Mouse (Mus musculus) megakaryocyte progenitor cell, adult 5-6 weeks (primary cell): ENCODE measurements around the gene Dnal4. TPM values are rescaled to one million over a fixed set of nuclear protein-coding genes. Genes with fewer than 3 reads are reported as not detected.
A peak's percentile ranks its signal among the peaks of the same experiment; 100 is the strongest.

ENCODE experiments used
- ATAC-seq: replicated peaks from 2 replicates; pipeline ENCODE4 v1.8.0; 2016; ENCODE audit warnings: mild to moderate bottlenecking, moderate TSS enrichment, inconsistent platforms; ENCODE audit not compliant: poor library complexity
- total RNA-seq, 2 experiments: library from RNA; stranded (forward) in 1 of 2; stranded (reverse) in 1 of 2; fragments of 157-497, 149-512 nt in 1 of 2; fragments of 200-1000 nt in 1 of 2; gene quantifications; 2 replicates each; pipeline versions ENCODE4 v1.2.3 to v1.2.4; 2015 to 2017

Dnal4 gene
- total RNA-seq, 2 experiments from 2014 or later, result 12.5 to 16.2 TPM

DNA sequence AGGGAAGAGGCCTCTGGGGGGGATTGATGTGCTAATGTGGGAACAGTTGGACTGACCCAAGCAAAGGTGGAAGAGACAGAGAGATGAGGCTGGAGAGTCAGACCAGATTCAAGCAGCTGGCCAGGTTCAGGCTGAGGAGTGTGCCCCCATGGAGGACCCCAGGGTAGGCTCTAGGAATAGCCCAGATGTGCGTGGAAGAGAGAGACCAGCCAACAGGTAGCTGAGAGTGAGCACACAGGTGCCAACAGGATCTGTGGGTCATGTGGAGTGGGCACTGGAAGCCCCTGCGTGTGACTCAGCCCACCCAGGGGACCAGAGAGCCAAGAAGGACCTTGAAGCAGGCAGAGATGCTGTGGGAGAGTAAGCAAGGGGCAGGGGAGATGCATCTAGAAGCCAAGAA, 24.0 kb upstream of the Dnal4 start:
- no peak for ATAC-seq

DNA sequence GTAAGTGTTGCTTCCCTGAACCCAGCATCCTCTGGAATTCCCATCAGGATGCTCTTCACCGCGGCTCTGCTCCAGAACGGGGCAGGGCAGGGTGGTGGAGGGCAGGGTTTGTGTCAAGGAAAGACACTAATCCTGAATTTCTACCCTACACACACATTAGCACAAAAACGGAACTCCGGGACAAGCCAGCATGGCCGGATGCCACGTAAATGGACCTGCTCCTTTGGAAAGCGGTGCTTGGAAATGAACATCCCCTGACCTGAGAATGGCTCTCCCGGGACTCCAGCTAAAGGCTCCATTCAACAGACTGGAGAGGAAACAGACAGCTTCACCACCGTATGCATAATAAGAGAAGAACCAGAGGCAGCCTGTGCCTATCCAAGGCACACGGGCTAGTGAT, 23.1 kb upstream of the Dnal4 start:
- ATAC-seq, result no peak

GRCm38 (mm10) chr15:79798591-79798990, 20.9 kb upstream of the Dnal4 start:
- no peak for ATAC-seq

DNA sequence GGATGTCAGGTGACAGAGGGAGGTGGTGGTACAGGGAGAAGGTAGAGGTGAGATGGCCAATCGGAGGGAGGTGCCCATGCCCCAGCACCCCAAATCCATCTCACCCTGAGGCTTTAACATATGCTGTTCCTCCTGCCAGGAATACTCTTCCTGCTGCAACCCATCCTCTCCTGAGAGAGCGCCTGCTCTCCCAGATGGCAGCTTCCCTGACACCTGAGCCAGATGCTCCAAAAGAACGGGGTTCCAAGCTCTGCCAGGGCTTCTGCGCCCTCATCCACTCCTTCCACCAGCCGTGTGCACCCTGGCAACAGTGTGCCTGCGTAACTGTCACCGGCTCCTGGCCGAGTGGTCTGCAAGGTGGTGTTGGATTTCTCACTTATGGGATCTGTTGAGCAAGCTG, 20.0 kb upstream of the Dnal4 start:
- ATAC-seq, result no peak

DNA sequence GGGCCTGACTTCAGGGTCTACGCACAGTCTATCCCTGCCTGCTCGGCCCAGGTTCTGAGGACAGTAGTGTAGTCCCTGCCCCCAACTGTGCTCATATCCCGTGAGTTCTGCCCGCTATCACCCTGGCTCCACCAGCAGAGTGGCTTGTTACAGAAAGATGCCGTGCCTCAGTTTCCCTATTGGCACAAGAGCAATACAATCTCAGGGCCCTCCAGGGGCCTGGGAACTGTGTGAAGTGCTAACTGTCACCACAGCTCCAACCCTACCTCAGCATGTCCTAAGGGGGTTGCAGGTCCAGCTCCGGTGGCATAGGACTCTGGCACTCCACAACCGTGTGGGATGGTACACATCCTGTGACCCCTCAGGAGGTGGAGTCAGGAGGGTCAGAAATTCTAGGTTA, 19.4 kb upstream of the Dnal4 start:
- no peak for ATAC-seq

DNA sequence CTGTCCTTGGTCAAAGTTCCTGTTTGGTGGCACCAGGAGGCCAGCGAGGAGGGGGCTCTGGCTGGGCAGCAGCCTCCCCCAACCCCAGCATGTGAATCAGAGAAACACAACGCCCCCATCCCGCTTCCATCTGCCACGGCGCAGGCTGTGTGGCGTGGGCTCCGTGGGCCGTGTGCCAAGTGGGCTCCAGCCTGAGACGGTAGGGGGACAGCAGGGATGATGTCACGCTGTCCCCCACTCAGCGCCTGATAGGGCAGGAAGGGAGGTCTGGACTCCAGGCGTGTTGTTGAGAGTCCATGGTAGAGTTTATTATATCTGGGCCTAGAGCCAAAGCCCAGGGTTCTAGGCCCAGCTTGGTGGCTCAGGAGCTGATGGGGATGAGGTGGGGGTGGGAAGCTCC, 18.6 kb upstream of the Dnal4 start:
- ATAC-seq, result no peak

- ATAC-seq, result 0 out of 2 replicates have a peak, but pooled peaks have one; percentile 40
Measured at GRCm38 (mm10) chr15:79794173-79794572, 16.5 kb upstream of the Dnal4 start.

GRCm38 (mm10) chr15:79793076-79793475, 15.4 kb upstream of the Dnal4 start:
- ATAC-seq, result no peak

DNA sequence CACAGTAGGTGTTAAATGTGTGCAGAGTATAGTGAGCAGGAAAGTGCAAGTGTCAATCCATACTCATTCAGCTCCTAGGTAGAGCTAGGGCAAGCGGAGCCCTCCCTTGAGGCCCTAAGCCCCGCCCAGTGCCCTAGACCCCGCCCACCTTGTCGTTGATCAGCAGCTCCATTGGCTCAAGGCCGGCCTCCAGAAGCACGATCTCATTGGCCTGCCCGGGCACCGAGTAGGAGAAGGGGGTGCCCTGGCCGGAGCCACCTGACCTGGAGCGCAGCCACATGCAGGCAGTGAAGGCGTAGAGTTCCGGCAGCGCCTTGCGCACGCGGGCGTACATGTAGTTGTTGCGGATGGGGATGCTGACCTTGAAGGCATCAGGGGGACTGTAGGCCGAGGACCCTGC, 14.8 kb upstream of the Dnal4 start:
- ATAC-seq, result 0 out of 2 replicates have a peak, but pooled peaks have one; percentile 30

DNA sequence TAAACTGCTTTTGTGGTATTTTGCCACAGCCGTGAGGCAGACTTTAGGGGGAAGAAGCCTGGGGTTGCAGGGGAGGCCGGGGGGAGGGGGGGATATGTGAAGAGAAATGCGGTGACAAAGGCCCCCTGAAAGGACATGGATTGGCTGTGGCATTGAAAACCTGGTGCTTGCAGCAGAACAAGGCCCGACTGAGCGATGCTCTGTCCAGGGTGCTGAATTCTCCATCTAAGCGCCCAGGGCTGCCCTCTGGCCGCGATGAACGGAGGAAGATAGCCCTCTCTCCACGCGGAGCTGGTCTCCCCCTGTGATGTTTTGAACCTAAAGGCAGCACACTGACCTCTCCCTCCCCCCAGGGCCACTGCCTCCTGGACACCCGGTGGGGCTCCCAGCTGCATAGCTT, 13.9 kb upstream of the Dnal4 start:
- peak; percentile 74 for ATAC-seq

- no peak for ATAC-seq
Measured at GRCm38 (mm10) chr15:79790905-79791304, 13.3 kb upstream of the Dnal4 start.

- ATAC-seq, result no peak
Measured at GRCm38 (mm10) chr15:79790111-79790510, 12.5 kb upstream of the Dnal4 start.

GRCm38 (mm10) chr15:79787815-79788214, 10.2 kb upstream of the Dnal4 start:
- ATAC-seq, result no peak

DNA sequence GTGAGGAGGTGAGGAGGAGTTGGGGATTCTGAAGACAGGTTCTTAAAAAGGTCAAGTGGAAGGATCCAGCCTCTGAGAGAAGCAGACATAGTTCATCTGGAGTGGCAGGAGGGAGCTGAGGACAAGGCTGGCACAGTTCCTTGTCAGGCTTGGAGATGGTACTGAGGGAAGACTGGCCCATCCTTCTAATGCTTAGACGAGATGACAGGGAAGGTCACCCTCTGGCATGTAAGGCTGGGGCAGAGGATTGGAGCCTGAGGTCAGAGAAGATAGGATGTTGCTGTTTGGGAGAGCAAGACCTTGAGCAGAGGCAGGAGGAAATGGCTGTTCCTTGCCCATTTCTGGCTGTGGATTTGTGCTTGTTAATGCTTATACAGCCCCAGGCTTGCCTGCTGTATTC, 7.4 kb upstream of the Dnal4 start:
- ATAC-seq, result no peak

- no peak for ATAC-seq
Measured at GRCm38 (mm10) chr15:79775662-79776061, 2.0 kb downstream of the Dnal4 start.

- ATAC-seq, result peak; percentile 97
Measured at GRCm38 (mm10) chr15:79774117-79775027, 3.3 kb downstream of the Dnal4 start.

DNA sequence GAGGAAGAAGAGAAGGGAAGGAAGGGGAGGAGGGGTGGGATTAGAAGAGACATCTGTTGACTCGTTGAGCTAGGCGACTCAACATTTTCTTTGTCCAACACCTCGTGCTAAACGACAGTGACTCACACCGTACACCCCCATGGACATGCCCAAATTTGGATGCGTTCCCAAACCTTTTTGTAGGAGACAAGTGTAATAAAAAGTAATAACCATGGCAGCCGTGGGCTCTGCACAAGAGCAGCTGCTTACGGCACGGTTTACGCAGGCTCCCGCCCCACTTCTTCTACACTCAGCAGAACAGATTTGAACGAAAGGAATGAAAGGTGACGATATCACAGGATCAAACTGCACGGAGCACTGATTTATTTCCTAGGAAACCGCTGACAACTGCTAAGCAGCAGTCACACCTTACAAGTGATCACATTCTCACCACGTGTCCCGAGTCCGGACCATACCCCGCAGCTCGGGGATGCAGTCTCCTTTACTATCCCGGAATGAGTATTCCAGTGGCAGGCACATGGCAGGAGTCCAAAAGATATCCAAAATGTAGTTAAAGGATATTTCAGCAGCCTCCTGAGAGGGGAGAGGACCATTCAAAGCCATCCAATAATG, 6.9 kb downstream of the Dnal4 start:
- no peak for ATAC-seq

- ATAC-seq, result peak; percentile 81
Measured at GRCm38 (mm10) chr15:79768302-79768701, 9.3 kb downstream of the Dnal4 start.

DNA sequence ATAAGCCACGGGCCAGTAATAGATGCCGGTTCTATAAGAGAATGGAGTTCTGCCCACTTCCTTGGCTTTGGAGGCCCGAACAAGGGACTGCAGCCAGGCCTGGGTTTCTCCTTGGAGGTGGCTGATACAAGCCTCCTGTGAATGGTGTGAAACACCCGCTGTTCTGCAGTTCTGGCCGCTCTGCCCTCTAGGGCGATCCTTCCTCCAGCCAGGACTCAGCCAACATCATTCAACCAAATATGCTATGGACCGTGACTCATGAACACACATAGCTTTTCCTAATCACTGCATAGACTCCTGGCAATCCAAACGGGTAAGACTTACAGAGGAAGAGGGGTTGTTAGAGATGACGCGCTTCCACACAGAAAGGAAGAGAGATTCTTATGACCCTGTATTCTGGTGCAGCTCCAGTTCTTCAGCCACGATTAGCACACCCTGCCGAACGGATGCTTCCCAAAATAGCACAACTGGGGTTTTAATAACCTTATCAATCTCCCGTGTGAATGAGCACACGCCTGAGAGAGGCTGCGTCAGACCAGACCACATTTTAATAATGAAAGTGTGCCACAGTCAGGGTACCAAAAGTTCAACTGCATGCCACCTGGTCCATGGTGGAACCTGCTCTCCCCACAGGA, 10.2 kb downstream of the Dnal4 start:
- no peak for ATAC-seq

DNA sequence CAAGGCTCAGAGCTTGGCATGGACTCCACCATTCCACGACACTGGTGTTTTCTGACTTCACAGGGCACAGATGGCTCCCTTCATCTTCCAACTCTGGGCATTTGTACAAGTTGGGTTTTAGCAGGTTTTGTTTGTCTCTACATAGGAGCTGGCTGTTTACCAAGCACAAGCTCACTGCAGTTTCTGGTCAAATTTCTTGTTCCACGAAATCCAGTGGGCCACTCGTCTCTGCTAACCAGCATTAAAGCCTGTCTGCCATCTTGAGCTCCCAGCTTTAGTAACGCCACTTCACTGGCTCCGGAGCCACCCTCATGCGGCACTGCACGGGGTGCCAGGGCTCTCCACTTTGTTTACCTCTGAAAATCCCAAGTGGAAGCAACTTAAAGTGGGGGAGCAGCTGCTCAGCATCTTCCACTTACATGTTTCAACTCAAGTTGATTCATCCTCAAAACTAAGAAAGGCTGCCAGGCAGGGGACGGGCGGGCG, 11.0 kb downstream of the Dnal4 start:
- no peak for ATAC-seq

- no peak for ATAC-seq
Measured at GRCm38 (mm10) chr15:79766168-79766567, 11.5 kb downstream of the Dnal4 start.

DNA sequence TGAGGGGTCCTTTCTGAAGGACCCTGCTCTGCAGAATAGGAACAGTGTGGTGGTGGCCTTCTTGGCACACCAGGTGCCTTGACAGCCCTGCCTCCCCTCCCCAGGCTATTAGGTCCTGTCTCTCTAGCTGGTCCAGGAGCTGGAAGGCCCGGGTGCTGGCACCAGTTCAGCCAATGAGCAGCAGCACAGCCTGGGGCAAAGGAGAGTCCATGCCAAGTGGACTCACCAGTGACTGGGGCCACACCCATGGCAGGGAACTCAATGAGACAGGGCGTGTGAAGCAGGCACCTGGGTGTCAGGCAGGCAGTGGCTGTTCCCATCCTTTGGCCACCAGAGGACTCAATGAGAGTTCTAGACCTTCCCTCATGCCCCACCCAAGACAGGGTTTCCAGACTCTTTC, 12.3 kb downstream of the Dnal4 start:
- ATAC-seq, result no peak
